Mouse (Mus musculus) MEL (cell line): ENCODE measurements at regions not wholly inside any gene's neighbourhood (a gene's known extent, or its start where the extent isn't known, plus 50 kb on each side); places are given as distances from the start of the nearest gene placed in this dataset.

Source experiments
- DNase-seq: peaks from one replicate; pipeline ENCODE4 v3.0.0; 2011; ENCODE audit warnings: low read depth, low spot score
- H3K27ac ChIP-seq: 2 replicates; pipeline ENCODE4 v1.5.1; 2012; ENCODE audit warnings: low read depth, mild to moderate bottlenecking, control low read depth, low read length, moderate library complexity; ENCODE audit not compliant: control insufficient read depth
- H3K27me3 ChIP-seq, 2 experiments: fragments of 150-350 bp in 1 of 2; sonication (generic) in 1 of 2; 2 replicates each; pipeline ENCODE4 v1.6.1; 2012; ENCODE audit warnings: low read length in 2 of 2, mild to moderate bottlenecking in 2 of 2, improper control_type of control experiment in 1 of 2, moderate library complexity in 1 of 2; ENCODE audit not compliant: insufficient read depth in 2 of 2, control insufficient read depth in 1 of 2
- H3K36me3 ChIP-seq, 2 experiments: 2 replicates each; pipeline ENCODE4 v1.6.1; 2012 to 2014; ENCODE audit warnings: low read length in 2 of 2, improper control_type of control experiment in 1 of 2, inconsistent platforms in 1 of 2, mild to moderate bottlenecking in 1 of 2; ENCODE audit not compliant: insufficient read depth in 2 of 2, control insufficient read depth in 1 of 2
- H3K4me1 ChIP-seq, 2 experiments: fragments of 150-350 bp in 1 of 2; sonication (generic) in 1 of 2; 2 replicates each; pipeline ENCODE4 v1.6.1; 2012; ENCODE audit warnings: low read length in 2 of 2, improper control_type of control experiment in 1 of 2, mild to moderate bottlenecking in 1 of 2; ENCODE audit not compliant: insufficient read depth in 2 of 2, control insufficient read depth in 1 of 2
- H3K4me3 ChIP-seq, 2 experiments: fragments of 150-350 bp in 1 of 2; sonication (generic) in 1 of 2; 2 replicates each; pipeline ENCODE4 v1.5.1; 2012; ENCODE audit warnings: low read depth in 2 of 2, low read length in 2 of 2, mild to moderate bottlenecking in 2 of 2, moderate library complexity in 2 of 2, control low read depth in 1 of 2, improper control_type of control experiment in 1 of 2; ENCODE audit not compliant: control insufficient read depth in 1 of 2, insufficient read depth in 1 of 2
- H3K79me2 ChIP-seq: 2 replicates; pipeline ENCODE4 v1.6.1; 2012; ENCODE audit warnings: mild to moderate bottlenecking, low read length, moderate library complexity; ENCODE audit not compliant: control insufficient read depth, poor library complexity, insufficient read depth
- H3K9ac ChIP-seq: 2 replicates; pipeline ENCODE4 v1.6.1; 2012; ENCODE audit warnings: low read depth, mild to moderate bottlenecking, control low read depth, low read length, moderate library complexity; ENCODE audit not compliant: control insufficient read depth, poor library complexity, severe bottlenecking
- H3K9me3 ChIP-seq: fragments of 150-350 bp; sonication (generic); replicated peaks from 2 replicates; pipeline ENCODE4 v1.6.1; 2012; ENCODE audit warnings: mild to moderate bottlenecking, low read length, improper control_type of control experiment, moderate library complexity; ENCODE audit not compliant: insufficient read depth
- ELF1 ChIP-seq: IDR thresholded peaks from 2 replicates; pipeline ENCODE4 v1.6.1; 2014; ENCODE audit warnings: low read depth, mild to moderate bottlenecking, inconsistent platforms, low read length, improper control_type of control experiment, moderate library complexity
- EP300 ChIP-seq, 2 experiments: IDR thresholded peaks; 2 replicates each; pipeline ENCODE4 v1.6.1; 2011; ENCODE audit warnings: improper control_type of control experiment in 2 of 2, low read length in 2 of 2, low read depth in 1 of 2, mild to moderate bottlenecking in 1 of 2
- ETS1 ChIP-seq: IDR thresholded peaks from 2 replicates; pipeline ENCODE4 v1.6.1; 2012; ENCODE audit warnings: low read depth, mild to moderate bottlenecking, inconsistent platforms, low read length, improper control_type of control experiment, moderate library complexity
- NELFE ChIP-seq: IDR thresholded peaks from 2 replicates; pipeline ENCODE4 v1.6.1; 2011; ENCODE audit warnings: low read depth, low read length, improper control_type of control experiment
- NRF1 ChIP-seq: IDR thresholded peaks from 2 replicates; pipeline ENCODE4 v1.6.1; 2014; ENCODE audit warnings: low read depth, mild to moderate bottlenecking, inconsistent platforms, low read length, improper control_type of control experiment, moderate library complexity; ENCODE audit not compliant: poor library complexity, insufficient read depth, severe bottlenecking
- POLR2A ChIP-seq, 2 experiments: IDR thresholded peaks; 2 replicates each; pipeline ENCODE4 v1.6.1; 2011 to 2012; ENCODE audit warnings: low read length in 2 of 2, mild to moderate bottlenecking in 2 of 2, control low read depth in 1 of 2, improper control_type of control experiment in 1 of 2, low read depth in 1 of 2, moderate library complexity in 1 of 2; ENCODE audit not compliant: control insufficient read depth in 1 of 2, insufficient read depth in 1 of 2, poor library complexity in 1 of 2
- RCOR1 ChIP-seq: IDR thresholded peaks from 2 replicates; pipeline ENCODE4 v1.6.1; 2012; ENCODE audit warnings: low read depth, mild to moderate bottlenecking, inconsistent platforms, low read length, improper control_type of control experiment
- SMC3 ChIP-seq: IDR thresholded peaks from 2 replicates; pipeline ENCODE4 v1.6.1; 2011; ENCODE audit warnings: low read depth, low read length, improper control_type of control experiment
- USF1 ChIP-seq: IDR thresholded peaks from 2 replicates; pipeline ENCODE4 v1.6.1; 2014; ENCODE audit warnings: low read depth, mild to moderate bottlenecking, inconsistent platforms, low read length, improper control_type of control experiment, moderate library complexity

DNA sequence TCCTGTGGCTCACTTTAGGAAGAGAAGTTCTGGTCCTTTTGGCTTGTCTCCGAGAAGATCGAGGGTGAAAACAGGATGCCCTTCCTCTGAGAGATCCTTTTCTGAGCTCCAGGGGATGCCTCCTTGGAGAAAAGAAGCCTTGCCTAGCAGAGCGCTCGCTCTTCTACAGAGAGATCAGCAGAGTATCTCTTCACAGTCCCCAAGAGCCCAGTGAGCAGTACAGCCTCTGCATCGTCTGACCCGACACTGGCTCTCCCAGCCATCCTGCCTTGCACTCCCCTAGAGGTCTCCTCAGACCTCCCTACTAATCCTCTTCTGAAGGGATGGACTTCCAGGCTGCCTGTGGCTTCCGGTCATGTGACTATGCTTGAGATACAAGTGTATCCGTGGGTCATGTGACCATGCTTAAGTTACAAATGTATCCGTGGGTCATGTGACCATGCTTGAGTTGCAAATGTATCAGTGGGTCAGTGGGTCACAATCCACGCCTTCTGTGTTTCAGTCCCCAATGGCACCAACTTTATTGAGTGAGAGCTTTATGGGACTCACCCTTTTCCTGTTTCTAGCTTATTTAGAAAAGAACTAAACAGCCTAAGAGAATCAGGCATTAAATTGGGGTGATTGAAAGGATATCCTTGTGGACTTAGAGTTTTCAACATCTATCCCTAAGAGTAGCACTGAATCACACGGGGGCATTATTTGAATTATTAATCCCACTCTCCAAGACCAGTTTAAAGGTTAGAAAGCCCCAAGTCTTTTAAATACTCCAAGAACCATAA, 59.8 kb upstream of the Cpm start:
- no peaks in the 10 kb centered on the region for H3K79me2 ChIP-seq
- H3K27ac ChIP-seq, result no peak overlapping the region
- H3K4me1 ChIP-seq, result no peaks in the 10 kb centered on the region
- no peak for DNase-seq
- no peak overlapping the region for H3K9ac ChIP-seq
- no peak overlapping the region for H3K4me3 ChIP-seq
- H3K36me3 ChIP-seq, result no peaks in the 10 kb centered on the region
- peaks cover 0 to 2% of the 10 kb centered on the region in 2 experiments; a peak in 1 of 4 replicates for H3K27me3 ChIP-seq
- no peaks in the 10 kb centered on the region for H3K9me3 ChIP-seq
- TF ChIP-seq USF1 (0 out of 2 replicates have a peak, but pooled peaks have one; percentile 10), RCOR1 (no peak)

DNA sequence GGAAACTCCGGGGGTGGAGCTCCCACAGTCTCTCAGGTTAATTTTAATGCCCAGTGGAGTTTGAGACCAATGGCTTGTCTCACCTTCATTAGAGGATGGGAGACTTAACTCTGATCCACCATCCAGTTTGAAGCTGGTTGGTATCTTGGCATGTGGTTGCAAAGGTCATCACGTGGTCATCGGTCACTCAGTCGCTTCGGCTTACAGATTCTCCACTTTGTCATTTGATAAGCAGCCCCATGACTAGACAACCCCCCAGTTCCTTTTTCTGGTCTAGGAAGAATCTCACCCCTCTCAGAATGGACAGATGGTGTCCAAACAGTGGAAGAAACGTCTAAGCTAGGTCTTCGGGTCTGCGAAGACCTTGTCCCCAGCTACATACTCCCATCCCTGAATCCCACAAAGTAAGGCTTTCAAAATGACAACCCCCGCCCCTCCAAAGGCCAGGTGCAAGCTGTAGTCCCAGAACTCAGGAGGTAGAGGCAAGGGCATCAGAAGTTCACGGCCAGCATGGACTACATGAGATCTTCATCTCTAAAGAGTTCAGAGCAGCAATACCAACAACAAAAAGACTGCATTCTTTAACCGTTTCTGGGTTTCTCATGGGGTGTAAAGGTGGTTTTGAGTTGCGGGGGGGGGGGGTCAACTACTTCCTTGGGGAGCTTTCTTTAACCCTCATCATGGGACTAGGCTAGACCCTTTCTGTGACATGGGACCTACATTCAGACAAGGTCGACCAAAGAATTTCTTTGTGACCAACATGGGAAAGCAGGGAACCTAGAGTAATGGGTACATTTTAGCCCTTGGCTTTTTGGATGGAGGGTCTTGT, 60.6 kb upstream of the Cpm start:
- no peaks in the 10 kb centered on the region for H3K79me2 ChIP-seq
- H3K4me3 ChIP-seq, result no peak overlapping the region
- H3K36me3 ChIP-seq, result no peaks in the 10 kb centered on the region
- H3K9ac ChIP-seq, result no peak overlapping the region
- DNase-seq, result no peak
- no peaks in the 10 kb centered on the region for H3K4me1 ChIP-seq
- H3K9me3 ChIP-seq, result no peaks in the 10 kb centered on the region
- TF ChIP-seq RCOR1 (no peak), ELF1 (no peak)
- peaks cover 0 to 2% of the 10 kb centered on the region in 2 experiments; a peak in 1 of 4 replicates for H3K27me3 ChIP-seq
- H3K27ac ChIP-seq, result no peak overlapping the region

DNA sequence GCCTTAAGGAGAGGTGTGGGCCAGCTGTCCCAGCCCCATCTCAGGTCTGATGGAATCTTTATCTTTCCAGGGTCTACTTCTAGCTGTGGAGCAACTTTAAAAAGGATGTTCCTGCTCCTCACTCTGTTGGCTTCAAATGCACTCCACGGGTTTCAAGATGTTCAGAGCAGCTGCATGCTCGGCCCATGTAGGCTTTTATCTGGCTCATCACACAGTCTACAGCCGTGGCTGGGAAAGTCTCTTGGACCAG, 61.2 kb upstream of the Cpm start:
- Histone ChIP-seq H3K9me3 (no peaks in the 10 kb centered on the region), H3K4me3 (no peak overlapping the region), H3K36me3 (no peaks in the 10 kb centered on the region), H3K4me1 (no peaks in the 10 kb centered on the region), H3K79me2 (no peaks in the 10 kb centered on the region), H3K9ac (no peak overlapping the region), H3K27ac (no peak overlapping the region), H3K27me3 (peaks cover 0 to 2% of the 10 kb centered on the region in 2 experiments; a peak in 1 of 4 replicates)
- no peak for DNase-seq
- no peak for TF ChIP-seq NRF1
- no peak for TF ChIP-seq EP300 (IDR thresholded peaks at IDR 0.05; ENCODE audit: low read depth in 1 of 2, low read length in 2 of 2)
- TF ChIP-seq ETS1, result no peak
- TF ChIP-seq POLR2A (IDR thresholded peaks at IDR 0.05; ENCODE audit: control insufficient read depth in 1 of 2, insufficient read depth in 1 of 2, low read depth in 1 of 2, low read length in 2 of 2, poor library complexity in 1 of 2), result no peak
- no peak for TF ChIP-seq NELFE
- TF ChIP-seq SMC3, result no peak
- TF ChIP-seq, all 39 proteins: peak for 0
